Mouse (Mus musculus): ENCODE measurements around the gene Kcnc4. TPM values are rescaled to one million over a fixed set of nuclear protein-coding genes. Genes with fewer than 3 reads are reported as not detected.

Kcnc4 gene
- total and polyA plus RNA-seq, 2 experiments from 2014 or later: 16.6 to 42.6 TPM

GRCm38 (mm10) chr3:107459773-107460431 lies 550 bp upstream of the Kcnc4 start:
- H3K4me2 ChIP-seq (ENCODE audit: low read depth, low read length): peak overlapping the region; percentile 93
- H3K27me3 ChIP-seq (ENCODE audit: insufficient read depth, low read length): peaks cover 23% of the 10 kb centered on the region; the same call in 1 of the 2 replicates
- peak overlapping the region; percentile 32; the same call in 1 of the 2 replicates for H3K27ac ChIP-seq
- no peaks in the 10 kb centered on the region for H3K36me3 ChIP-seq (ENCODE audit: insufficient read depth, low read length)
- H3K9ac ChIP-seq (replicated peaks; ENCODE audit: low read length): peak overlapping the region; percentile 66
- peak; percentile 66 for ATAC-seq
- H3K4me1 ChIP-seq (ENCODE audit: insufficient read depth, low read length): peaks cover 12% of the 10 kb centered on the region; the same call in 1 of the 2 replicates
- peak overlapping the region; percentile 62 for H3K4me3 ChIP-seq (ENCODE audit: low read length)
- DNase-seq (ENCODE audit: low spot score): peak; percentile 63
- WGBS: under 1% methylated on average over 48 of the region's 69 CpGs
- no peak for TF ChIP-seq CTCF (IDR thresholded peaks at IDR 0.05; ENCODE audit: low read depth)
- no peaks in the 10 kb centered on the region for H3K9me3 ChIP-seq (ENCODE audit: low read length)

DNA sequence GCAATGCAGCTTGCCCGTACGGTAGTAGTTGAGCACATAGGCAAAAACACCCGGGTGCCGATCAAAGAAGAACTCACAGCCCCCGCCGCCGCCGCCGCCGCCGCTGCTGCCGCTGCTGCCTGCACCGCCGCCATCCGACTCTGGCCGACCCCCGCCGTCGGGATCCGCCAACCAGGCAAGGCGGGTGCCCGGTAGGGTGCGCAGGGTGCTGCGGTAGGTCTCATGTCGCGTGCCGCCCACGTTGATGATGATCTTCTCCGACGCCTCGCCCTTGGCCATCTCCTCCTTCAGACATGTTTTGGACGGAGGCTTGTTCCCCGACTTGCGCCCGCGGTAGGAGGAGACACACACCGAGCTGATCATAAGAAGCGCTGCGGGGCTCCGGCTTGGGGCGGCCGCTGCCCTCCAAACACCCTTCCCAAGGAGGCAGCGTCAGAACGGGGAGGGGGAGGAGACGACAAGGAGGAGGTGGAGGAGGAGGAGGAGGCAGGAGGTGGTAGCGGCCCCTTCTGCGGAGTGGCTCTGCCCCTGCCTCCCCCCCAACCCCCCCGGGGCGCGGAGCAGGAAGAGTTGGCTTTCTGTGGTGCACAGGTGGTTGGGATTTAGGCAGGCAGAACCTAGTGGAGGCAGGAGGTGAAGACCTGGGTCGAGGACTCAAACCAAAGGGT lies 690 bp downstream of the Kcnc4 start:
- Histone ChIP-seq H3K4me3 (ENCODE audit: low read length) (peak overlapping the region; percentile 62), H3K36me3 (ENCODE audit: insufficient read depth, low read length) (no peaks in the 10 kb centered on the region), H3K9me3 (ENCODE audit: low read length) (no peaks in the 10 kb centered on the region), H3K4me1 (ENCODE audit: insufficient read depth, low read length) (peaks cover 13% of the 10 kb centered on the region; the same call in 1 of the 2 replicates), H3K4me2 (ENCODE audit: low read depth, low read length) (peak overlapping the region; percentile 93), H3K27me3 (ENCODE audit: insufficient read depth, low read length) (peaks cover 23% of the 10 kb centered on the region; the same call in 1 of the 2 replicates), H3K27ac (no peak overlapping the region; the same call in 1 of the 2 replicates), H3K9ac (replicated peaks; ENCODE audit: low read length) (peak overlapping the region; percentile 66)
- peak; percentile 47 for DNase-seq (ENCODE audit: low spot score)
- ATAC-seq: 0 out of 2 replicates have a peak, but pooled peaks have one; percentile 14
- TF ChIP-seq CTCF (IDR thresholded peaks at IDR 0.05; ENCODE audit: low read depth): peak; percentile 28; the same call in 1 of the 2 replicates
- under 1% methylated on average over 42 of the region's 51 CpGs for WGBS

DNA sequence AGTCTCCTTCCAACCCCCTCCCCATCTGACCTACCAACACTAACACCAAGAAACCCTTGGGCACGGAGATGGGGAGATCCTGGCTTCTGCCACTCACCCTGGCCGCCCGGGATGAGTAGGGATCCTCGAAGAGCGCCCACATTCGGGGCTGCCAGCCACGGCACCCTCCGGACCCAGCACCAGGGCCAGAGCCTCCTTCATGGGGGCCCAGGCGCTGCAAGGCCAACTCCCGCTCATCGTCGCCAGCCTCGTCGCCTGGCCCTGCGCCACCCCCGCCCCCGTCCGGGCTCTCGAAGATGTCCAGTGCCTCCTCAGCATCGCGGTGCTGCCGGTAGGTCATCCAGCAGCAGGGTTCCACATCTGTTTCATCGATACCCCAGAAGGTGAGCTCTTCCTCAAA lies 1.2 kb downstream of the Kcnc4 start:
- H3K4me2 ChIP-seq (ENCODE audit: low read depth, low read length): peak overlapping the region; percentile 93

DNA sequence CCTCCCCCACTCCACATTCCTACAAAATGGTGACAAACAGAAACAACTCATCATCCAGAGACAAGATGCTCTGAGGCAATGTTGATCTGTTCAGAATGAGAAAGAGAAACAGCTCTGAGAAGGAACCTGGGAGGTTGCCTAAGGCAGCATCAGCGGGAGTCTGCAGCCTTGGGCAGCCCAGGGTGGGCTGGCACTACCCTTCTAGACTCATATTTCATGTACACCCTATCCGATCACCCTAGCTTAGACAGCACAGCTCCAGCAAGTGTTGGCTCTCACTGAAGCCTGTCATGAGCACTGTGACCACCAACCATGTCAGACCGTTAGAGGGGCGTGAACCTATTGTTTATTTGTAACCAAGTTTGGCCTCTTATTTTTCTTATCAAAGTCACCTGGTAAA lies 5.1 kb downstream of the Kcnc4 start:
- peaks cover 13% of the 10 kb centered on the region; the same call in 1 of the 2 replicates for H3K4me1 ChIP-seq (ENCODE audit: insufficient read depth, low read length)
- WGBS: 83% methylated on average over 4 of the region's 4 CpGs
- no peaks in the 10 kb centered on the region for H3K9me3 ChIP-seq (ENCODE audit: low read length)
- ATAC-seq: no peak
- TF ChIP-seq CTCF (IDR thresholded peaks at IDR 0.05; ENCODE audit: low read depth): no peak
- no peak overlapping the region for H3K4me3 ChIP-seq (ENCODE audit: low read length)
- no peak for DNase-seq (ENCODE audit: low spot score)
- H3K9ac ChIP-seq (replicated peaks; ENCODE audit: low read length): no peak overlapping the region
- H3K4me2 ChIP-seq (ENCODE audit: low read depth, low read length): no peak overlapping the region
- no peak overlapping the region for H3K27ac ChIP-seq
- no peaks in the 10 kb centered on the region for H3K36me3 ChIP-seq (ENCODE audit: insufficient read depth, low read length)
- H3K27me3 ChIP-seq (ENCODE audit: insufficient read depth, low read length): peaks cover 16% of the 10 kb centered on the region; the same call in 1 of the 2 replicates

More for the DNA sequence above, 1.2 kb downstream of the Kcnc4 start:
- Histone ChIP-seq H3K9ac (replicated peaks; ENCODE audit: low read length) (peak overlapping the region; percentile 66), H3K4me3 (ENCODE audit: low read length) (peak overlapping the region; percentile 62), H3K27ac (no peak overlapping the region), H3K4me1 (ENCODE audit: insufficient read depth, low read length) (peaks cover 13% of the 10 kb centered on the region; the same call in 1 of the 2 replicates), H3K27me3 (ENCODE audit: insufficient read depth, low read length) (peaks cover 23% of the 10 kb centered on the region; the same call in 1 of the 2 replicates), H3K36me3 (ENCODE audit: insufficient read depth, low read length) (no peaks in the 10 kb centered on the region), H3K9me3 (ENCODE audit: low read length) (no peaks in the 10 kb centered on the region)
- ATAC-seq (no peak), DNase-seq (ENCODE audit: low spot score) (no peak)
- WGBS: 2% methylated on average over 23 of the region's 23 CpGs
- no peak for TF ChIP-seq CTCF (IDR thresholded peaks at IDR 0.05; ENCODE audit: low read depth)

GRCm38 (mm10) chr3:107446822-107447221 lies 12.5 kb downstream of the Kcnc4 start:
- Histone ChIP-seq H3K27me3 (ENCODE audit: insufficient read depth, low read length) (no peaks in the 10 kb centered on the region; the same call in 1 of the 2 replicates), H3K4me1 (ENCODE audit: insufficient read depth, low read length) (no peaks in the 10 kb centered on the region), H3K36me3 (ENCODE audit: insufficient read depth, low read length) (0 out of 2 replicates have a peak, but pooled peaks cover 2% of the 10 kb centered on the region), H3K4me3 (ENCODE audit: low read length) (no peak overlapping the region), H3K4me2 (ENCODE audit: low read depth, low read length) (no peak overlapping the region), H3K27ac (no peak overlapping the region), H3K9me3 (ENCODE audit: low read length) (no peaks in the 10 kb centered on the region), H3K9ac (replicated peaks; ENCODE audit: low read length) (no peak overlapping the region)
- 57% methylated on average over 3 of the region's 3 CpGs for WGBS
- TF ChIP-seq CTCF (IDR thresholded peaks at IDR 0.05; ENCODE audit: low read depth): no peak
- no peak for DNase-seq (ENCODE audit: low spot score)
- no peak for ATAC-seq

GRCm38 (mm10) chr3:107443866-107444265 lies 15.5 kb downstream of the Kcnc4 start:
- Histone ChIP-seq H3K4me1 (ENCODE audit: insufficient read depth, low read length) (no peaks in the 10 kb centered on the region), H3K9me3 (ENCODE audit: low read length) (no peaks in the 10 kb centered on the region), H3K27me3 (ENCODE audit: insufficient read depth, low read length) (no peaks in the 10 kb centered on the region; the same call in 1 of the 2 replicates), H3K4me2 (ENCODE audit: low read depth, low read length) (no peak overlapping the region), H3K27ac (no peak overlapping the region), H3K36me3 (ENCODE audit: insufficient read depth, low read length) (0 out of 2 replicates have a peak, but pooled peaks cover 2% of the 10 kb centered on the region), H3K4me3 (ENCODE audit: low read length) (no peak overlapping the region), H3K9ac (replicated peaks; ENCODE audit: low read length) (no peak overlapping the region)
- ATAC-seq (no peak), DNase-seq (ENCODE audit: low spot score) (no peak)
- WGBS: 42% methylated on average over 5 of the region's 5 CpGs
- TF ChIP-seq CTCF (IDR thresholded peaks at IDR 0.05; ENCODE audit: low read depth): no peak
